ENCODE assay signal across 24 mouse cellular contexts in the genomic region with DNA sequence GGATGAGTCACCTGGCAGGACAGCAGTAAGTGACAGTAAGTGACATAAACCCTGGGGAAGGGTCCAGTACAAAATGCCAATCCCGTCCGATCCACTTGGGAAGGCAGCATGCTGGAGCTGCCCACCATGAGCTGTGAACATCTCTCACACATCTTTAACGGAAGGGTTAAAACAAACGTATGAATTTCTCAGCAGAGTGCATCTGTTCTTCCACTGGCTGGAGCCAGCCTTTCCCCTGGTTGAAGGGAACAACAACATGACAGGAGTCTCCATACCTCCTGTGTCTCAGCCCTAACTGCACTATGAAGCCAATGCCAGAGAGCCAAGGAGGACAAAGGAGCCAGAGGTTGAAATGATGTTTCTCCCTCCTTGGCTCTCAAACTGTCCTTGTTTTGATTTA.
DNase-seq lines count a peak whose midpoint lies in the region; ATAC-seq and TF ChIP-seq lines count a peak whose summit lies in the region.
"Had no signal": no experiment of that assay in that cellular context is flagged by ENCODE, and none has a peak within 500 bp of the region (broad histone marks: within the 10 kb centered on the region; RNA-seq: fewer than 3 reads in every experiment).

No protein-coding gene starts in this region.

- no peaks in the 10 kb centered on the region for H3K36me3 ChIP-seq in hindbrain, embryonic 10.5 days
- no peaks in the 10 kb centered on the region for H3K36me3 ChIP-seq in hindbrain, postnatal 0 days (ENCODE audit: insufficient read depth, low read length)
- no peaks in the 10 kb centered on the region for H3K36me3 ChIP-seq in limb, embryonic 10.5 days
- H3K36me3 ChIP-seq: embryonic facial prominence, embryonic 15.5 days; heart, embryonic 13.5 days; hindbrain, embryonic 13.5 days had no signal

- no peaks in the 10 kb centered on the region for H3K27me3 ChIP-seq in hindbrain, embryonic 10.5 days (ENCODE audit: insufficient read depth, poor library complexity, severe bottlenecking)
- H3K27me3 ChIP-seq in hindbrain, postnatal 0 days (ENCODE audit: insufficient read depth, low read length) = no peaks in the 10 kb centered on the region
- 0 out of 2 replicates have a peak, but pooled peaks cover 5% of the 10 kb centered on the region for H3K27me3 ChIP-seq in limb, embryonic 10.5 days (ENCODE audit: low read depth, poor library complexity, severe bottlenecking)
- H3K27me3 ChIP-seq: hindbrain, embryonic 13.5 days had no signal

- H3K9me3 ChIP-seq in hindbrain, embryonic 10.5 days = no peaks in the 10 kb centered on the region
- no peaks in the 10 kb centered on the region for H3K9me3 ChIP-seq in hindbrain, postnatal 0 days (ENCODE audit: low read length)
- no peaks in the 10 kb centered on the region for H3K9me3 ChIP-seq in limb, embryonic 10.5 days (replicated peaks)
- H3K9me3 ChIP-seq: embryonic facial prominence, embryonic 15.5 days; heart, embryonic 13.5 days; hindbrain, embryonic 13.5 days had no signal

- no peak for ATAC-seq in hindbrain, postnatal 0 days
- ATAC-seq: CD4-positive, CD25-positive, alpha-beta regulatory T cell, adult 4 months; forebrain, embryonic 14.5 days; forebrain, postnatal 0 days; hindbrain, embryonic 16.5 days; inflammation-experienced regulatory T-cells, adult 6 months; intestine, embryonic 16.5 days had no signal

- H3K4me2 ChIP-seq in hindbrain, postnatal 0 days (ENCODE audit: low read depth, low read length) = no peak overlapping the region
- H3K4me2 ChIP-seq: embryonic facial prominence, embryonic 15.5 days; heart, embryonic 13.5 days; hindbrain, embryonic 13.5 days had no signal

- intact Hi-C loops in gastrocnemius, adult 2 months (cut with DNase I) = no loop called here

- peak overlapping the region; percentile 77 for H3K27ac ChIP-seq in gastrocnemius, adult 2 months
- H3K27ac ChIP-seq in hindbrain, embryonic 10.5 days = 0 out of 2 replicates have a peak overlapping the region, but pooled peaks have one; percentile 9
- H3K27ac ChIP-seq in hindbrain, postnatal 0 days = no peak overlapping the region
- H3K27ac ChIP-seq in limb, embryonic 10.5 days = 0 out of 2 replicates have a peak overlapping the region, but pooled peaks have one; percentile 22
- H3K27ac ChIP-seq: embryonic facial prominence, embryonic 15.5 days; heart, embryonic 13.5 days; hindbrain, embryonic 13.5 days had no signal

- H3K4me1 ChIP-seq in hindbrain, embryonic 10.5 days (replicated peaks) = no peaks in the 10 kb centered on the region
- H3K4me1 ChIP-seq in hindbrain, postnatal 0 days (ENCODE audit: insufficient read depth, low read length) = no peaks in the 10 kb centered on the region
- H3K4me1 ChIP-seq in limb, embryonic 10.5 days = peaks cover 30% of the 10 kb centered on the region

- H3K4me3 ChIP-seq in gastrocnemius, adult 2 months = no peak overlapping the region
- H3K4me3 ChIP-seq in hindbrain, embryonic 10.5 days = no peak overlapping the region
- H3K4me3 ChIP-seq in hindbrain, postnatal 0 days (ENCODE audit: low read length) = no peak overlapping the region
- no peak overlapping the region for H3K4me3 ChIP-seq in limb, embryonic 10.5 days
- H3K4me3 ChIP-seq: embryonic facial prominence, embryonic 15.5 days; heart, embryonic 13.5 days; hindbrain, embryonic 13.5 days had no signal

- no peak for DNase-seq in gastrocnemius, adult 2 months
- no peak for DNase-seq in gastrocnemius, postnatal 4 days (ENCODE audit: low spot score in 2 of 2)
- no peak for DNase-seq in hindbrain, embryonic 10.5 days (ENCODE audit: low spot score)
- DNase-seq in hindbrain, postnatal 0 days (ENCODE audit: low spot score) = no peak
- no peak for DNase-seq in limb, embryonic 10.5 days (ENCODE audit: low spot score)
- DNase-seq in thymus, postnatal 36 days = no peak
- DNase-seq: adrenal gland, adult 2 months; adrenal gland, postnatal 14 days; cerebellum, adult 11-12 months; cerebellum, adult 8-10 months; cerebellum, postnatal 10 days; cerebellum, postnatal 36 days; embryo, embryonic 11 days; forebrain, postnatal 0 days; gastrocnemius, postnatal 25 days; kidney, adult 18-20 months had no signal

- WGBS in hindbrain, embryonic 10.5 days = 84% methylated on average over 4 of the region's 4 CpGs
- WGBS in hindbrain, postnatal 0 days = 84% methylated on average over 4 of the region's 4 CpGs
- 93% methylated on average over 4 of the region's 4 CpGs for WGBS in limb, embryonic 10.5 days

- TF ChIP-seq CTCF in gastrocnemius, adult 2 months (IDR thresholded peaks at IDR 0.05) = no peak
- TF ChIP-seq CTCF in hindbrain, postnatal 0 days (IDR thresholded peaks at IDR 0.05; ENCODE audit: low read depth) = no peak

- H3K9ac ChIP-seq in hindbrain, postnatal 0 days (replicated peaks; ENCODE audit: low read length) = no peak overlapping the region
- H3K9ac ChIP-seq: embryonic facial prominence, embryonic 15.5 days; forebrain, postnatal 0 days; heart, embryonic 13.5 days; hindbrain, embryonic 13.5 days had no signal
